9 mouse cellular contexts compared by ENCODE assay signal in genomic region chr19:53066934-53067333, GRCm38 (mm10). TPM values are rescaled to one million over a fixed set of nuclear protein-coding genes. Genes with fewer than 3 reads are reported as not detected.
DNase-seq lines count a peak whose midpoint lies in the region; ATAC-seq and TF ChIP-seq lines count a peak whose summit lies in the region.
"Had no signal": no experiment of that assay in that cellular context is flagged by ENCODE, and none has a peak within 500 bp of the region (broad histone marks: within the 10 kb centered on the region; RNA-seq: fewer than 3 reads in every experiment).

No protein-coding gene starts in this region.

- H3K27me3 ChIP-seq in midbrain, embryonic 10.5 days (ENCODE audit: low read depth, poor library complexity, severe bottlenecking), result no peaks in the 10 kb centered on the region
- H3K27me3 ChIP-seq in midbrain, embryonic 16.5 days (ENCODE audit: control insufficient read depth, insufficient read depth, low read depth, low read length), result no peaks in the 10 kb centered on the region
- no peaks in the 10 kb centered on the region for H3K27me3 ChIP-seq in heart, embryonic 12.5 days (replicated peaks)
- H3K27me3 ChIP-seq in stomach, postnatal 0 days (ENCODE audit: control insufficient read depth, insufficient read depth, low read length), result no peaks in the 10 kb centered on the region

- DNase-seq in midbrain, embryonic 10.5 days (ENCODE audit: low spot score), result no peak
- peak; percentile 60 to 77 for DNase-seq in kidney, postnatal 25 days
- no peak for DNase-seq in stomach, postnatal 0 days (ENCODE audit: low spot score)
- DNase-seq in testis, postnatal 14 days (ENCODE audit: low spot score), result no peak
- no peak for DNase-seq in cerebellum, postnatal 36 days
- no peak for DNase-seq in layer of hippocampus, adult 9-10 months (ENCODE audit: low spot score)

- peaks cover 11% of the 10 kb centered on the region for H3K4me1 ChIP-seq in midbrain, embryonic 10.5 days
- no peaks in the 10 kb centered on the region; the same call in 1 of the 2 replicates for H3K4me1 ChIP-seq in midbrain, embryonic 16.5 days (ENCODE audit: control insufficient read depth, insufficient read depth, low read length)
- H3K4me1 ChIP-seq in heart, embryonic 12.5 days (replicated peaks), result peaks cover 41% of the 10 kb centered on the region
- H3K4me1 ChIP-seq in stomach, postnatal 0 days (replicated peaks; ENCODE audit: control insufficient read depth, insufficient read depth), result peaks cover 3% of the 10 kb centered on the region; the same call in 1 of the 2 replicates

- TF ChIP-seq CTCF in stomach, postnatal 0 days (IDR thresholded peaks at IDR 0.05; ENCODE audit: low read depth), result no peak

- 0 out of 2 replicates have a peak overlapping the region, but pooled peaks have one; percentile 23 for H3K27ac ChIP-seq in midbrain, embryonic 10.5 days (replicated peaks)
- no peak overlapping the region for H3K27ac ChIP-seq in midbrain, embryonic 16.5 days (ENCODE audit: low read length)
- peak overlapping the region; percentile 17; the same call in 1 of the 2 replicates for H3K27ac ChIP-seq in heart, embryonic 12.5 days (ENCODE audit: poor library complexity, severe bottlenecking)
- peak overlapping the region; percentile 63 for H3K27ac ChIP-seq in stomach, postnatal 0 days (replicated peaks)
- H3K27ac ChIP-seq: macrophage had no signal

- ATAC-seq in midbrain, embryonic 16.5 days, result no peak
- peak; percentile 30; the same call in 1 of the 2 replicates for ATAC-seq in heart, embryonic 12.5 days (ENCODE audit: insufficient number of reproducible peaks, low FRiP score)
- peak; percentile 72 for ATAC-seq in stomach, postnatal 0 days (ENCODE audit: low FRiP score, low TSS enrichment)

- WGBS in midbrain, embryonic 10.5 days, result 58% methylated on average over 10 of the region's 10 CpGs
- WGBS in midbrain, embryonic 16.5 days, result 60% methylated on average over 10 of the region's 10 CpGs
- 36% methylated on average over 10 of the region's 10 CpGs for WGBS in heart, embryonic 12.5 days
- WGBS in stomach, postnatal 0 days, result 27% methylated on average over 10 of the region's 10 CpGs

- no peaks in the 10 kb centered on the region for H3K9me3 ChIP-seq in midbrain, embryonic 10.5 days (replicated peaks)
- no peaks in the 10 kb centered on the region for H3K9me3 ChIP-seq in midbrain, embryonic 16.5 days (replicated peaks; ENCODE audit: control insufficient read depth, low read length, poor library complexity, severe bottlenecking)
- H3K9me3 ChIP-seq in heart, embryonic 12.5 days (replicated peaks), result no peaks in the 10 kb centered on the region
- H3K9me3 ChIP-seq in stomach, postnatal 0 days (ENCODE audit: control insufficient read depth, low read length), result no peaks in the 10 kb centered on the region

- TF ChIP-seq EP300 in stomach, postnatal 0 days (optimal IDR thresholded peaks at IDR 0.05), result no peak

- no peak overlapping the region for H3K4me3 ChIP-seq in midbrain, embryonic 10.5 days
- H3K4me3 ChIP-seq in midbrain, embryonic 16.5 days (ENCODE audit: low read depth, low read length), result no peak overlapping the region
- no peak overlapping the region for H3K4me3 ChIP-seq in heart, embryonic 12.5 days
- H3K4me3 ChIP-seq in stomach, postnatal 0 days (ENCODE audit: low read depth, low read length), result no peak overlapping the region

- H3K9ac ChIP-seq in midbrain, embryonic 16.5 days (ENCODE audit: low read depth, low read length), result no peak overlapping the region
- no peak overlapping the region for H3K9ac ChIP-seq in heart, embryonic 12.5 days
- H3K9ac ChIP-seq in stomach, postnatal 0 days (ENCODE audit: low read length), result no peak overlapping the region

- H3K36me3 ChIP-seq in midbrain, embryonic 10.5 days, result no peaks in the 10 kb centered on the region
- H3K36me3 ChIP-seq in midbrain, embryonic 16.5 days (ENCODE audit: control insufficient read depth, insufficient read depth, low read length), result no peaks in the 10 kb centered on the region
- H3K36me3 ChIP-seq in heart, embryonic 12.5 days, result no peaks in the 10 kb centered on the region
- H3K36me3 ChIP-seq in stomach, postnatal 0 days (ENCODE audit: control insufficient read depth, insufficient read depth, low read length), result no peaks in the 10 kb centered on the region

- no peak overlapping the region for H3K4me2 ChIP-seq in midbrain, embryonic 16.5 days (ENCODE audit: low read length)
- peak overlapping the region; percentile 24 for H3K4me2 ChIP-seq in heart, embryonic 12.5 days
- peak overlapping the region; percentile 23; the same call in 1 of the 2 replicates for H3K4me2 ChIP-seq in stomach, postnatal 0 days (replicated peaks; ENCODE audit: low read depth)

RNA-seq across cellular contexts. Expression of gene Xpnpep1, which starts 26.9 kb away (rescaled TPM):
- 147 and 150 TPM in 2 replicates for polyA plus RNA-seq in midbrain, embryonic 10.5 days (2016; fragmentation: Nextera tagmentation; extraction: Ambion mirVana)
- polyA plus RNA-seq in midbrain, embryonic 16.5 days (2015; fragmentation: Nextera tagmentation; extraction: Ambion mirVana), result 114 and 132 TPM in 2 replicates
- 191 TPM in 2 replicates for polyA plus RNA-seq in heart, embryonic 12.5 days (2016; fragmentation: Nextera tagmentation; extraction: Ambion mirVana)
- polyA plus RNA-seq in stomach, postnatal 0 days (2015; fragmentation: Nextera tagmentation; extraction: Ambion mirVana), result 106 and 111 TPM in 2 replicates

Comparison
In these comparisons a context has a peak if more than half of its experiments do, and no peak if none do; other contexts are left out.
1. DNase-seq: peak in kidney, postnatal 25 days (2 of 2); none in midbrain, embryonic 10.5 days (single experiment), stomach, postnatal 0 days (single experiment), testis, postnatal 14 days (single experiment), cerebellum, postnatal 36 days (0 of 2) and layer of hippocampus, adult 9-10 months (single experiment).